Mouse (Mus musculus): Measurements from ENCODE around the gene Med12l. TPM values are rescaled to one million over a fixed set of nuclear protein-coding genes. Genes with fewer than 3 reads are reported as not detected.

The Med12l gene
- polyA plus RNA-seq, 1 experiment from 2014 or later = 2.3 TPM

DNA sequence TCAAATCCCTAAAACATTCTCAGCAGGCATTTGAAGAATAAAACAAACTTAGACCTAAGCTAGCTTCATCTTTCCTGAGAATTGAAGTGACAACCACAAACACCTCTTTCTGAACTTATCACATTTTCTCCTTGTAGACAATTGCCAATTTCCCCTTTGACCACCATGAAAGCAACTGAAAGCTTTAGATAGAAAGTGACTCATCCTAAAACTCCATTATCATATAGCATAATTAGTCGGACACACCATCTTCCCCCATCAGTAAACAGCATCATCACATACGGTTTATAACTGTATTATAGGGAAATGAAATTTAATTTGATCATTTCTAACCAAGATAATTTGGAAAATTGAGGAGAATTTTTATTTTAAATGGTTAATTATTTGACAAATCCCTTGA lies 216.7 kb downstream of the Med12l start:
- no peak overlapping the region for H3K4me3 ChIP-seq
- WGBS = 95% methylated on average over 2 of the region's 2 CpGs
- DNase-seq (ENCODE audit: low spot score) = no peak
- H3K4me1 ChIP-seq = no peaks in the 10 kb centered on the region
- H3K27ac ChIP-seq (replicated peaks) = no peak overlapping the region
- no peaks in the 10 kb centered on the region for H3K9me3 ChIP-seq (replicated peaks)
- no peaks in the 10 kb centered on the region for H3K27me3 ChIP-seq (ENCODE audit: low read depth, poor library complexity, severe bottlenecking)
- H3K36me3 ChIP-seq = no peaks in the 10 kb centered on the region

DNA sequence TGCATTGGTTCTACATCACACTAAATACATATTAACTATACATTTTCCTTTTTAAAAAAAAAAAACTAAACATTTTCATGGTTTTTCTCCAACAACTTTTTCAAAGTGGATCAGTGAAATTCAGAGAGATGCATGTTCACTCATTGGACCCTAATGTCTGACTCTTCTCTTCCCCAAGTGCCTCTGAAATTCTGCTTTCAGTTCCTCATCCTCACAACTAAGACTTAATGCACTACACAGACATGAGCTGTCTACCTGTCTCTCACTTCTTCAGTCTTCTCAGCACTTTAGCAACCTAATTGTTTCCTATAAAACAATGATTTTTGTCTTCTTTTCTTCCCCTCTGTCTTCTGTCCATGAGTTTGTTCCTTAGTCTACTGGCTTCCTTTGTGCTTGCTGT lies 219.8 kb downstream of the Med12l start:
- Histone ChIP-seq H3K4me3 (no peak overlapping the region), H3K36me3 (no peaks in the 10 kb centered on the region)

DNA sequence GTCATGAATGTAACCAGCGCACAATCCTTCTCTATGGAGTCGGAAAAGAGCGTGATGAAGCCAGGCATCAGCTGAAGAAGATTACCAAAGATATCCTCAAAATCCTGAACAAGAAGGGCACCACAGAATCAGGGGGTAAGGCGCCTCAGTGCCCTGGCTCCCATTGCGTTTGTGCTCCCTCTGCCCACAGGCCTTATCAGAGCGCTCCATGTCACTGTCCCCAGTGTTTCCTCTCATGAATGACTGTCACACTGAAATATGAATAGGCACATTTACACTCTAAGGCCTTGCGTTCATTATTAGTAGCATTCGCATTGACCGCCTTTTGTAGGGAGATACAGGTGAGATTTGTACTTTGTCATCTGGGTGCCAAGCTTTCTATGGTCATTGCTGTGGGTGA lies 222.1 kb downstream of the Med12l start:
- Histone ChIP-seq H3K36me3 (no peaks in the 10 kb centered on the region), H3K4me3 (no peak overlapping the region), H3K9me3 (replicated peaks) (no peaks in the 10 kb centered on the region), H3K27ac (replicated peaks) (no peak overlapping the region), H3K27me3 (ENCODE audit: low read depth, poor library complexity, severe bottlenecking) (no peaks in the 10 kb centered on the region), H3K4me1 (peaks cover 9% of the 10 kb centered on the region)
- DNase-seq (ENCODE audit: low spot score) = no peak
- 94% methylated on average over 9 of the region's 9 CpGs for WGBS

More for the DNA sequence above, 219.8 kb downstream of the Med12l start:
- peaks cover 9% of the 10 kb centered on the region for H3K4me1 ChIP-seq
- no peak for DNase-seq (ENCODE audit: low spot score)
- no peaks in the 10 kb centered on the region for H3K27me3 ChIP-seq (ENCODE audit: low read depth, poor library complexity, severe bottlenecking)
- no peak overlapping the region for H3K27ac ChIP-seq (replicated peaks)
- H3K9me3 ChIP-seq (replicated peaks) = no peaks in the 10 kb centered on the region

DNA sequence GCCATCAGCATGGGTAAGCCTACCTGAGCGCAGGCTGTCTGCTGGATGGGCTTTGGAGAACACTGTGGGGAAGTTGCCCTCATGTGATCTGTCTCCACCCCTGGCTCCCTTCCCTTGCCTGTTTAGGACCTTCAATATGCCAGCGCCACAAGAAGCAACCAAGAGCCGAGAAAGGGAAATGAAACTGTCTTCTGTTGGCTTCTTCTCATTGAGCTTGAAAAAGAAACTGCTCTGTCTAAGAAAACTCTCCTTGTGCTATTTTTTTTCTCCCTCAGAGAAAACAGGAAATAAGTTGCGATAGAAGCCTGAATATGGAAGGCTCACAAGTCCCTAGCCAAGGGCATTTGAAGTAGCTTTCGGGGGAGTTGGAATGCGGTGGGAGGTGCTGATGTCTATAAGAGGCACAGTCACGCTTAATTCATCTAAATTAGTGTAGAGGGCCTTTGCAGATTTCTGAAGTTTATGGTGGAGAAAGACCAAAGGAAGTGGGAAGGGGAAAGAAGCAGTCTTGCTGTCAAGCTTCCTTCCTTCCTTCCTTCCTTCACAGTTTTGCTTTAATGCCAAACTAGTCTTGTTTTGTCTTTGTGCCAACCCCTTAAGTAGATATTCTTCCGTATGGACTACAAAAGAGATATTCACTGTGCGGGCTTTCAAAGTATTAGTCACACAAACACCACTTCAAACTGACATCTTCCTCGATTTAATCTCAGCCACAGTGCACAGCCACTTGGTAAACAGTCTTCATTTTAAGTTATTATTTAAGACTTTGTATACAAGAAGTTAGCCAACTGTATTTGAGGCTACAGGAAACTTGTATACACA lies 223.3 kb downstream of the Med12l start:
- DNase-seq (ENCODE audit: low spot score) = no peak
- peaks cover 9% of the 10 kb centered on the region for H3K4me1 ChIP-seq
- H3K27me3 ChIP-seq (ENCODE audit: low read depth, poor library complexity, severe bottlenecking) = no peaks in the 10 kb centered on the region
- H3K9me3 ChIP-seq (replicated peaks) = no peaks in the 10 kb centered on the region
- 73% methylated on average over 10 of the region's 10 CpGs for WGBS
- H3K4me3 ChIP-seq = no peak overlapping the region
- no peak overlapping the region for H3K27ac ChIP-seq (replicated peaks)
- H3K36me3 ChIP-seq = no peaks in the 10 kb centered on the region

DNA sequence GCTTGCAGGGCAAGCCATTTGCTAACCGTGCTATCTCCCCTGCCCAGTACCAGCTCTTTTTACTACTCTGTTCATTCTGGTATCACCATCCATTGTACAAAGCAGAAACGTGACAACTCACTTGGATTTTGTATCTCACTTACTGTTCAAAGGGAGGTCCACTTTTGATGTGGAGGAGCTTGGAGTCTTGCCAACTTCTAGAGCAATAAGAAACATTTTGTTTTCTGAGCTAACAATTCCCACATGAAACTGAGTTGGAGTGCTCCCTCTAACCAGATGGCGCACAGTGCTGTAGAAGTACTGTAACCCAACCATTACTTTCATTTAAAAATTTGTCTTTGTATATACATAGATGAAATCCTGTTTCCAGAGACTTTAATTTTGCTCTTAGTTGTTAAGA lies 225.3 kb downstream of the Med12l start:
- Histone ChIP-seq H3K36me3 (no peaks in the 10 kb centered on the region), H3K9me3 (replicated peaks) (no peaks in the 10 kb centered on the region), H3K27ac (replicated peaks) (no peak overlapping the region), H3K4me3 (no peak overlapping the region), H3K27me3 (ENCODE audit: low read depth, poor library complexity, severe bottlenecking) (no peaks in the 10 kb centered on the region), H3K4me1 (peaks cover 9% of the 10 kb centered on the region)
- 90% methylated on average over 3 of the region's 3 CpGs for WGBS
- no peak for DNase-seq (ENCODE audit: low spot score)

DNA sequence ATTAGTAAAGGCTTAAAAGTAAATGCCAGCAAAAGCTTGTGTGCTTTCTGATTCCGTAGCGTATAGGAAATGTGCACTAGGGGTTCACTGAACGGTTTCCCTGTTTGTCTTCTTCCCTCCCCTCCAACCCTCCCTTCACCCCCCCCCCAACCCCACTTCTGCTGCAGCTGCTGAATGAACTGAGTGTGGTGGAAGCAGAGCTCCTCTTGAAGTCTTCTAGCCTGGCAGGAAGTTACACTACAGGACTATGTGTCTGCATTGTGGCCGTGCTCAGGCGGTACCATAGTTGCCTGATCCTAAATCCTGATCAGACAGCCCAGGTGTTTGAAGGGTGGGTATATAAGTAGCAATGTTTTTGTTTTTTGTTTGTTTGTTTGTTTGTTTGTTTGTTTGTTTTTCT lies 229.3 kb downstream of the Med12l start:
- no peaks in the 10 kb centered on the region for H3K27me3 ChIP-seq (ENCODE audit: low read depth, poor library complexity, severe bottlenecking)
- no peak overlapping the region for H3K4me3 ChIP-seq
- WGBS = 84% methylated on average over 5 of the region's 5 CpGs
- no peaks in the 10 kb centered on the region for H3K36me3 ChIP-seq
- no peaks in the 10 kb centered on the region for H3K9me3 ChIP-seq (replicated peaks)
- H3K4me1 ChIP-seq = no peaks in the 10 kb centered on the region
- H3K27ac ChIP-seq (replicated peaks) = no peak overlapping the region
- no peak for DNase-seq (ENCODE audit: low spot score)

DNA sequence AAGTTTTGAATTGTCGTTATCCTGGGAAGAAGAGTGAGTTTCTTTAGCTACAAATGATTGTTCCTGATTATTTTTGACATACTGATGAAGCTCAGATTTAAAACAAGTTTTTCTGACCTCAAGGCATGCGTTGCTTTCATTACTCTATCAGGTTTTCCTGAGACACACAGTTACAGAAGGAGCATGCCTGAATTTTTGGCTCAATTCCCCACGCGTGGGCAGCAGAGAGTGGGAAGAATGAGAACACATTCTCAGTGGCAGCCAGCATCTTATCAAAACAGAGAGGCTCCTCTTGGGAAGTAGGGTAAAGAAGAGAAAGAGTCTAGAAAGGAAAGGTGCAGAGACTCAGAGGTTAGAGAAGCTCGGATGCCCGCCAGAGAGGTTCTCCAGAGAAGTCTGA lies 237.8 kb downstream of the Med12l start:
- 86% methylated on average over 6 of the region's 6 CpGs for WGBS
- Histone ChIP-seq H3K9me3 (replicated peaks) (no peaks in the 10 kb centered on the region), H3K4me1 (no peaks in the 10 kb centered on the region), H3K27ac (replicated peaks) (no peak overlapping the region), H3K27me3 (ENCODE audit: low read depth, poor library complexity, severe bottlenecking) (no peaks in the 10 kb centered on the region), H3K36me3 (no peaks in the 10 kb centered on the region), H3K4me3 (no peak overlapping the region)
- DNase-seq (ENCODE audit: low spot score) = no peak

DNA sequence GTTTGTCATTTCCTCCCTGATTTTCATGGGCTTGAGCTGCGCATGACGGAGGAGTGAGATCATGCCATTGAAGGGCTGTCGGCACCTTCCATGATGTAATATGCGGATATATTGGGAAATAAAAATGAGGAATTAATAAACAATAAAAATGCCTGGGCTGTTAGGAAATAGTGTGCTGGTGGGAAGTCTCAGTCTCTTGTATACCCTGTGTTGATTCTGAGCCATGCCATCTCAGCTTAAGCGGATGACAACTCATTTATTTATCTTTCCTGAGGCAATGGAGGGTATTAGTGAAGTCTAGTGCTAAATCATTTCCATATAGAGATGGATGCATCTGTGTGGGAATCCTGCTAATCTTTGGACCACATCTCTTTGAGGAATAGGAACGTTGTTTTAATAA lies 242.4 kb downstream of the Med12l start:
- H3K4me1 ChIP-seq = no peaks in the 10 kb centered on the region

DNA sequence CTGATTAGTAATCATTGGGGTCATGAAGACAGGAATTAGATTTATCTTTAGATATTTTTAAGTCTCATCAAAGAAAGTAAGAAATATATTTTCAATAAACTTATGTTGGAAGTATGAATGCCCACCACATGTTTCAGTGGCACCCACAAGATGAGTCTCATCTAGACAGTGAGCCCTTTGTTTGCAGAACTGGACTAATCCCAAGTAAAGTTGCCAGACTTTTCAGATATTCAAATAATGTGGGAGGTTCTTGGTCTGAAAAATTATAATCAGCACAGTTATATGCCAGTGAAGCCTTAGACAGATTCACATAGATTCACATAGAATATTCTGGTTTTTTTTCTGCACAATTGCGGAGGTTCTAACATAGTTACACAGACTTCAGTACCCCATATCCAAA lies 244.8 kb downstream of the Med12l start:
- Histone ChIP-seq H3K27me3 (ENCODE audit: low read depth, poor library complexity, severe bottlenecking) (no peaks in the 10 kb centered on the region), H3K4me3 (no peak overlapping the region), H3K36me3 (no peaks in the 10 kb centered on the region), H3K9me3 (replicated peaks) (no peaks in the 10 kb centered on the region), H3K4me1 (no peaks in the 10 kb centered on the region), H3K27ac (replicated peaks) (no peak overlapping the region)
- DNase-seq (ENCODE audit: low spot score) = no peak
- WGBS = 91% methylated on average over 1 of the region's 1 CpGs

More for the DNA sequence above, 242.4 kb downstream of the Med12l start:
- Histone ChIP-seq H3K36me3 (no peaks in the 10 kb centered on the region), H3K27ac (replicated peaks) (no peak overlapping the region), H3K4me3 (no peak overlapping the region), H3K27me3 (ENCODE audit: low read depth, poor library complexity, severe bottlenecking) (no peaks in the 10 kb centered on the region), H3K9me3 (replicated peaks) (no peaks in the 10 kb centered on the region)
- no peak for DNase-seq (ENCODE audit: low spot score)
- WGBS = 91% methylated on average over 6 of the region's 6 CpGs

DNA sequence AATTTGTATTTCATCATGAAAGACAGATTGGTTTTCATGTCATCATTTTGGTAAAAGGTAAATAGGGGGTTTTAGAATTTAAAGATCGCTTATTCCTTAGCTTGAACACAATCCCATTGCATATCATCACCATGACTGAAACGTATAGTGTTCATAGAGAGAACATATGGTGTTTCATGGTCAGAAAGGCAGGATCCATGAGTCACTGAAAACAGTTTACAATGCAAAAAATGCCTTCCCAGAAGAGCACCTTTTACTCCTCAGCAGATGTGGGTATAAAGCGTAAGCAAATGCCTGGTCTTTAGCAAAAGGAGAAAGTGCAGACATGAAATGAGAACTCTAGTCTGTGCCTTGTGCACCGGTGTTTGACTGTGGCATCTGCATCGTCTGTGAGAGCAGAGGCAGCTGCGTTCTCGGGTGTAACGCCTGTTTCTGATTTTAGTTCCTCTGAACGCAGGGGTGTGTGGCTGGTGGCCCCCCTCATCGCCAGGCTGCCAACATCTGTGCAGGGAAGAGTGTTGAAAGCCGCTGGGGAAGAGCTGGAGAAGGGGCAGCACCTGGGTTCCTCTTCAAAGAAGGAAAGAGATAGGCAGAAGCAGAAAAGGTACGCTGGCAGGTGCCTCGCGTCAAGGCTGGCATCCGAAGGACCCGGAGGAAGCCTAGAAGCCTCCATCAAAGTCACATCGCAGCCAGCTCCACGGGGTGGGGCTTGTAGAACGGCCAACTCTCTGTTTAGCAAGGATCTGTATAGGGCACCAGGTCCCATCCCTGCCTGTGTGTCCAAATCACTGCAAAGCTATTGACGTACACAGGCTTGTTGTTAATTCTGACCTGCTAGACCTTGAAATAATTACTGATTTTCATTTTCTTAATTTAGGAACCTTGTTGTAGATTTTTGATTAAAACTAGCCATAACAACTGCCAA lies 252.4 kb downstream of the Med12l start:
- 85% methylated on average over 20 of the region's 20 CpGs for WGBS
- H3K4me1 ChIP-seq = peaks cover 23% of the 10 kb centered on the region
- H3K27me3 ChIP-seq (ENCODE audit: low read depth, poor library complexity, severe bottlenecking) = no peaks in the 10 kb centered on the region
- no peak overlapping the region for H3K27ac ChIP-seq (replicated peaks)
- no peak overlapping the region for H3K4me3 ChIP-seq
- H3K9me3 ChIP-seq (replicated peaks) = no peaks in the 10 kb centered on the region
- DNase-seq (ENCODE audit: low spot score) = no peak
- no peaks in the 10 kb centered on the region for H3K36me3 ChIP-seq

DNA sequence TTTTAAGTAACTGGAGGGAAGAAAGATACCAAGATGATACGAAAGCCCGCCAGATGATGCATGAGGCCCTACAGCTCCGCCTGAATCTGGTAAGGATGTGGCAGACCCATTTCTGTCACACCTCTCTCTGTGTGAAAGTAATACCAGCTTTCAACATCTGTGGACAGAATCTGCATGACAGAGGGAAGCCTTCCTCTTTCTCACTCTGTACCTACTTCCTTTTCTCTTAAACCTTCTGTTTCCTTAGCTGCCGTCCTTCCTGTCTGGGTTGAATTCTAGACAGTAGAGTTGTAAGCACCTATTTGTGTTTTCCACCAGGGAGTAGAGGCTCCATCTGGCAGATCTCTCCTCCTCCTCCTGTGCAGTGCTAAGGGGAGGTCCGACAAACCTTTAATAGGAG lies 255.1 kb downstream of the Med12l start:
- Histone ChIP-seq H3K4me3 (no peak overlapping the region), H3K36me3 (peaks cover 7% of the 10 kb centered on the region), H3K27ac (replicated peaks) (no peak overlapping the region), H3K27me3 (ENCODE audit: low read depth, poor library complexity, severe bottlenecking) (no peaks in the 10 kb centered on the region), H3K9me3 (replicated peaks) (no peaks in the 10 kb centered on the region), H3K4me1 (peaks cover 26% of the 10 kb centered on the region)
- DNase-seq (ENCODE audit: low spot score) = no peak
- WGBS = 79% methylated on average over 5 of the region's 5 CpGs

DNA sequence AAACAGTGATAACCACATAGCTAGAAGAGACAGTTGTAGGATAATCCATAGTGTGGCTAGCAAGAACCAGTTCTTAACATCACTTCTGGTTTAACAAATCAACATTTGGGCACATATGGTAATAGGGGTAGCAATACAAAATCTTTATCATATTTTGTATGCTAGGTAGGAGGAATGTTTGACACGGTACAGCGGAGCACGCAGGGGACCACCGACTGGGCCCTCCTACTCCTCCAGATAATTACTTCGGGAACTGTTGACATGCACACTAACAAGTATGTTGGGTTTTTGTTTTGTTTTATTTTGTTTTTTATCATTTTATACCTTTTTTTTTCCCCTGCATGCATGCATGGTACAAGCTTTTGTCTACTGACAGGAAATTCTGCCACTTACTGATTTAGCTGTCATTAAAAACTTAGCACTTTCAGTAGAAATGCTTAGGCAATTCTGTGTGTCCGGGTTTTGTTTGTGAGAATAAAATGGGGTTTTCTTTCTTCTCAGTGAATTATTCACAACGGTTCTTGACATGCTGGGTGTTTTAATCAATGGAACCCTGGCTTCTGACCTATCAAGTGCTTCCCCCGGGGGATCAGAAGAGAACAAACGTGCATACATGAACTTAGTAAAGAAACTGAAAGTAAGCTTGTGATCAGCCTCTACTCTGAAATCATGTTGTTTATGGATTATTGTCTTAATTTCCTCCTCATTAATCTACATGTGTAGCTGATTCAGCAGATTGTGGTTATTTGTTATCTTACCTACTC lies 256.3 kb downstream of the Med12l start:
- H3K36me3 ChIP-seq = peaks cover 7% of the 10 kb centered on the region
- 64% methylated on average over 9 of the region's 9 CpGs for WGBS
- DNase-seq (ENCODE audit: low spot score) = no peak
- H3K4me3 ChIP-seq = no peak overlapping the region
- H3K27ac ChIP-seq (replicated peaks) = no peak overlapping the region
- H3K4me1 ChIP-seq = peaks cover 26% of the 10 kb centered on the region
- no peaks in the 10 kb centered on the region for H3K27me3 ChIP-seq (ENCODE audit: low read depth, poor library complexity, severe bottlenecking)
- H3K9me3 ChIP-seq (replicated peaks) = no peaks in the 10 kb centered on the region

Measured in midbrain, embryonic 10.5 days (tissue).